8 mouse cellular contexts compared by ENCODE assay signal in genomic region chr12:102499723-102500122, GRCm38 (mm10). TPM values are rescaled to one million over a fixed set of nuclear protein-coding genes. Genes with fewer than 3 reads are reported as not detected.
A peak's percentile ranks its signal among the peaks of the same experiment; 100 is the strongest.
DNase-seq lines count a peak whose midpoint lies in the region; ATAC-seq lines count a peak whose summit lies in the region.

No protein-coding gene starts in this region.

- ATAC-seq in intestine, embryonic 14.5 days (replicated peaks; ENCODE audit: low FRiP score, low TSS enrichment, low read depth): no peak
- ATAC-seq in megakaryocyte-erythroid progenitor cell, adult 5-6 weeks (replicated peaks; ENCODE audit: low FRiP score, low TSS enrichment, poor library complexity, severe bottlenecking): peak; percentile 69

- H3K9ac ChIP-seq in intestine, embryonic 14.5 days (ENCODE audit: low read length): no peak overlapping the region

- intact Hi-C loops in gastrocnemius, postnatal 14 days (cut with DNase I; ENCODE audit: low total_unique reads): no loop called here

- H3K27ac ChIP-seq in intestine, embryonic 14.5 days (ENCODE audit: low read depth): 0 out of 2 replicates have a peak overlapping the region, but pooled peaks have one; percentile 29

- WGBS in intestine, embryonic 14.5 days: 68% methylated on average over 4 of the region's 4 CpGs

- H3K4me1 ChIP-seq in intestine, embryonic 14.5 days (replicated peaks; ENCODE audit: control insufficient read depth, insufficient read depth, low read length): no peaks in the 10 kb centered on the region; the same call in 1 of the 2 replicates

- H3K4me3 ChIP-seq in intestine, embryonic 14.5 days (ENCODE audit: low read depth, low read length): no peak overlapping the region

- peak; percentile 22 for DNase-seq in kidney, adult 9 months
- DNase-seq in kidney, postnatal 14 days: no peak
- peak; percentile 83 for DNase-seq in R1 (ENCODE audit: low read depth, low spot score)
- no peak for DNase-seq in intestine, embryonic 14.5 days (ENCODE audit: low spot score)
- DNase-seq in gastrocnemius, postnatal 10 days: no peak
- DNase-seq in gastrocnemius, postnatal 14 days: no peak
- DNase-seq in testis, postnatal 10 days (ENCODE audit: low spot score): no peak

- no peak overlapping the region for H3K4me2 ChIP-seq in intestine, embryonic 14.5 days (ENCODE audit: low read length)

- peaks cover 24% of the 10 kb centered on the region for H3K36me3 ChIP-seq in intestine, embryonic 14.5 days (ENCODE audit: control insufficient read depth, insufficient read depth, low read length)

- no peaks in the 10 kb centered on the region for H3K9me3 ChIP-seq in intestine, embryonic 14.5 days (ENCODE audit: control insufficient read depth, low read length)

- no peaks in the 10 kb centered on the region for H3K27me3 ChIP-seq in intestine, embryonic 14.5 days (replicated peaks; ENCODE audit: control insufficient read depth, insufficient read depth, low read length)

RNA-seq across cellular contexts. Expression of gene Golga5, which starts 30.8 kb away (rescaled TPM):
- 31.5 and 35.2 TPM in 2 replicates for polyA plus RNA-seq in intestine, embryonic 14.5 days (2014; fragmentation: Nextera tagmentation; extraction: Ambion mirVana)
- 19.7 and 28.0 TPM in 2 replicates for total RNA-seq in megakaryocyte-erythroid progenitor cell, adult 5-6 weeks (2014; fragmentation: Nextera tagmentation)
- 68.8 and 85.7 TPM in 2 replicates for total RNA-seq in megakaryocyte-erythroid progenitor cell, adult 5-6 weeks (2017)
- 10 to 100 TPM; 22.0 to 25.3 TPM for total RNA-seq in gastrocnemius, postnatal 10 days (2021)
- 10 to 100 TPM; 19.8 to 23.2 TPM for total RNA-seq in gastrocnemius, postnatal 14 days (2021)

RNA-seq across cellular contexts. Expression of gene Chga, which starts 55.0 kb away (rescaled TPM):
- polyA plus RNA-seq in intestine, embryonic 14.5 days (2014; fragmentation: Nextera tagmentation; extraction: Ambion mirVana): 7.0 and 14.3 TPM in 2 replicates
- not detected in 2 replicates for total RNA-seq in megakaryocyte-erythroid progenitor cell, adult 5-6 weeks (2014; fragmentation: Nextera tagmentation)
- total RNA-seq in megakaryocyte-erythroid progenitor cell, adult 5-6 weeks (2017): not detected in 2 replicates
- total RNA-seq in gastrocnemius, postnatal 10 days (2021): under 1 TPM; 0.21 to 0.36 TPM
- total RNA-seq in gastrocnemius, postnatal 14 days (2021): not detected

Comparison
In these comparisons a context has a peak if more than half of its experiments do, and no peak if none do; other contexts are left out.
1. DNase-seq: peak in kidney, adult 9 months (single experiment) and R1 (single experiment); none in kidney, postnatal 14 days (single experiment), intestine, embryonic 14.5 days (single experiment), gastrocnemius, postnatal 10 days (single experiment), gastrocnemius, postnatal 14 days (single experiment) and testis, postnatal 10 days (single experiment).